Mouse (Mus musculus) monocyte, adult 5-6 weeks (primary cell): ENCODE results near the gene Pou2f2. TPM values are rescaled to one million over a fixed set of nuclear protein-coding genes. Genes with fewer than 3 reads are reported as not detected.

ENCODE experiments used
- ATAC-seq: fragments of 153-309, 156-312 bp; replicated peaks from 2 replicates; pipeline ENCODE4 v1.8.0; 2017; ENCODE audit warnings: mild to moderate bottlenecking; ENCODE audit not compliant: low TSS enrichment, insufficient number of reproducible peaks, severe bottlenecking, poor library complexity, low FRiP score
- total RNA-seq: library from RNA; stranded (forward); fragments of 200-1000, 200-491, 200-594 nt; gene quantifications from 3 replicates; pipeline ENCODE4 v1.2.3, GENCODE M21; 2017

Pou2f2 gene
- total RNA-seq, 1 experiment from 2014 or later: 38.0 TPM

- ATAC-seq: peak; percentile 82
Measured at GRCm38 (mm10) chr7:25120061-25120834, 59.3 kb downstream of the Pou2f2 start.

DNA sequence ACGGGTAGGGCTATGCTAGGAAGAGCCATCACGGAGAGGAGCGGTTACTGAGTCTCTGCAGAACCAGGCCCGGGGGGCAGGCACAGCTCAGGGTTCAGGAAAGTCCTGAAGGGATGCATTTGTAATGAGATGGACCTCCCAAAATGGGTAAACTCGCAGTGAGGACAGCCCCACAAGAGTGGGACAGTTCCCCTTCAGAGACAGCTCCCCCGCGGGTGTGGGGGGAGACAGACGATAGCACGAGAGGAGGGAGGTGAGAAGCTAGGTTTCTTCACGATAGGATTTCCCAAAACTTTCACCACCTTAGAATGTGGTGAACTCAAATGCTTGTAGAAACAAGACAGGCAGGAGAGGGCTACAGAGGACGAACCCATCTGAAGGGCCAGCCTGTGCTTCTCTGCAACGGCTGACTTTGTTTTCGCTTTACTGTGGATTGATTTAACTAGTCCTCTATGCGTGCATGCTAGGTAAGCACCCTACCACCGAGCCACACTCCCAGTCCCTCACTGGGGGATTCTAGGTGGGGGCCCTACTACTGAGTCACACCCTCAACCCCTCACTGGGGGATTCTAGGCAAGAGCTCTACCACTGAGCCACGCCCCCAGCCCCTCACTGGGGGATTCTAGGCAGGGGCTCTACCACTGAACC, 66.4 kb downstream of the Pou2f2 start:
- no peak for ATAC-seq

- no peak for ATAC-seq
Measured at GRCm38 (mm10) chr7:25112178-25112955, 67.2 kb downstream of the Pou2f2 start.

DNA sequence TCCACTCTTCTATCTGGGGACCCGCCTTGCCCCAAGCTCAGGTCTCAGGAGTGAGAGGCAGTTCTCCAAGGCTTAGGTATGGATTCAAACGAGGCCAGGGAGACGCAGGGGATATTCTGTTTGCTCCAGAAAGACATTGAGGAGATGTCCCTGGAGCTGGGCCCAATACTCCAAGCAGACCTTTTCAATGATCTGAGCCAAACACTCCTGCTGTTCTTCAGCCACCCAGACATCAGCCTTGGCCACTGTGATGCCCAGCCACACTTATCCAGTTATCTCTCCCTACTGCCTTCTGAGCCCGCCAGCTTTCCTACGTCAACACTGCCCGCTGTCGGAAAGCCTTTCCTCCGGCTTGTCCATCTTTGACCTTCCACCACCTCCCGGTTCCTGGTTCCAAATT, 69.2 kb downstream of the Pou2f2 start:
- no peak for ATAC-seq

- peak; percentile 59 for ATAC-seq
Measured at GRCm38 (mm10) chr7:25109355-25109754, 70.2 kb downstream of the Pou2f2 start.

GRCm38 (mm10) chr7:25106790-25107502, 72.6 kb downstream of the Pou2f2 start:
- ATAC-seq: peak; percentile 70

DNA sequence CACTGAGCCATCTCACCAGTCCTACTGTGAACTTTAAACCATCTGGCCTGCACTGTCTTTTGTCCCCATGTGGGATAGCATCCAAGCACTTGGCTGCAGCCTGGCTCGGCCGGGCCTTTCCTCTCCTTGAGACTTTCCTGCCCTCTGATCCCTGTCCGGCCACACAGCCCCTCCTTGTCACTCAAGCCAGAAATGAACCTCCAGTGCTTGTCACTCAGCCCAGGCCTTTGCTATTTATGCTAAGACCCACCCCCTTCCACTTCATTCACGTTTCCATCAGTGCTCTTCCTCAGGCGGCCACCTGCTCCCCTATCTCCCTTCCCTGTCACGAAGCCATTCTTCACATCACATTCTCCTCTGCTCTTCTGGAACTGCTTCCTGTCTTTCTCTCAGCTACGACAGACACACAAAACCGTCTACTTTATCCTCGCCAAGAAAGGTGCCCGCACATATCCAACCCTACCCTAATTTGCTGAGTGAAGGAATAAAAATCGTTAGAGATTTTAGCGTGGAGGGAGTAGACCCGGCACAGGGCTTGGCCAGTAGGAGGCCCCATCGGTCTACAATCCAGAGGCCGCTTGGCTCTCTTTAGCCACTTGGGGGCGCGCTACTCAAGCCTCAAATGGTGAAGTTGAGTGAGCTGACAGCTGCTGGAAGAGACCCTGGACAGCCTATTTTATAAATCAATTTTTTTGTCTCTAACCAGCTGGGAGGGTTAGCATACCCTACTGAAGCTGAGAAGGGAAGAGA, 73.9 kb downstream of the Pou2f2 start:
- peak; percentile 60 for ATAC-seq

GRCm38 (mm10) chr7:25099581-25099980, 79.9 kb downstream of the Pou2f2 start:
- no peak for ATAC-seq

- ATAC-seq: no peak
Measured at GRCm38 (mm10) chr7:25098169-25098568, 81.4 kb downstream of the Pou2f2 start.

GRCm38 (mm10) chr7:25089875-25090274, 89.7 kb downstream of the Pou2f2 start:
- ATAC-seq: no peak

DNA sequence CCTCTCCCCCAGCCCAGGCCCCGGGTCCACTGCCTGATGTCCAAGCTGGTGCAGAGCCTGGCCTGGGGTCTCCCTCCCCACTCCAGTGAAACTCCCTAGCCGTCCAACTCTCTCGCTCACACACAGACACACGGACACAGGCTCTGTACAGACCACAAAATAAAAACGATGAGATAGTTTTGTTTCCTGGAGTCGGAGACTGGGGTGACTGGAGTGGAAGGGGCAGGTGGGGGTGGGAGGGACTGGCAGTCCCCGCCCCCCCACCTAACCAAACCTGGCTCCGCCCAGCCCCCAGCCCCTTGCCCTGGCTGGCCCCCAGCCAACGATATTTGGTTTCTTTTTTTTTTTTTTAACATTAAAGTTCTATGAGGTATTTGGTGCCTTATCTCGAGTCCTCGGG, 90.6 kb downstream of the Pou2f2 start:
- no peak for ATAC-seq

DNA sequence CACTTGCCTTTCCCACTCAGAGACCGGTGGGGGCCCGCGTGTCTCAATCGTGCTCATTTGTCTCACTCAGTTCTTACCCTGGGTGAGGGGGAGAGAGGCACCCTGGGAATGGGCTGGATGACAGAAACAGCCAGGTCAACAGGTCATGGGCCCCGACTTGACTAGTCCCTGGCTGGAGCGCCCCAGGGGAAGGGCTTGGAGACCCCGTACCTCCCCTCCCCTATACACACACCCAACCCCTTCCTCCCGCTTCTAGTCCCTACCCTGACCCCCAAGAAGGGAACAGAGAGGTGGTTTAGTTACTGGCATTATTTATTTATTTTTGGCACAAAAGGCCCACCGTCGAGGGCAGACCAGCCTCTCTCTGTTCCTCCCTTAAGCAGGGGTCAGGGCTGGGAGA, 91.0 kb downstream of the Pou2f2 start:
- no peak for ATAC-seq

GRCm38 (mm10) chr7:25087972-25088371, 91.6 kb downstream of the Pou2f2 start:
- ATAC-seq: no peak

DNA sequence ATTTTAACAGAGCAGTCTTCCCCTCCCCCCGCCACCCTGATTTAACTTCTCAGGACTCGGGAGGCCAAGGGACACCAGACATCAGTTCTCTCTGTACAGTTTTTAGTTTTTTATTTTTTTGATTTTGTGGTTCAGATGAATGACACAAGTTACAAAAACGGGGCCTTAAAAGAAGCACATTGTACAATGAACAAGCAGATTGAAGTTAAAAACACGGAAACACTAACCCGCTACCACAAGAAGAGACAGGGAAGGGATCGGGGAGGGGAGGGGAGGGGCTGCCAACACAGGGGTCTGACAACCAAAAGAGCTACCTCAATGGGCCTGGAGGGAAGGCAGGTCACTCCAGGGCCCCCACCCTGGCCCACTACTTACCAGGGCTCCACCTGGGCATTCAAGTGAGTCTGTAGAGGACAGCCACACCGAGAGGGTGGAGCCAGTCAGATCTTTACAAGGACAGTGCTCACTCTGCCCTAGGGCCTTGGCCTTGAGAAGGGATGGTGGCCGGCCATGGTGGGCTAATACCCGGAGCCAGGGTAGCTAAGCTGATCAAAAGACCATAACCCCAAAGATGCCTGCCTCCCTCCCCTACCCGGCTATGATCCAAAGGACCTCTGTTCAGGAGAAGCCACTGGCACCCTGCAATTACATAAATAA, 92.1 kb downstream of the Pou2f2 start:
- 0 out of 2 replicates have a peak, but pooled peaks have one; percentile 14 for ATAC-seq

DNA sequence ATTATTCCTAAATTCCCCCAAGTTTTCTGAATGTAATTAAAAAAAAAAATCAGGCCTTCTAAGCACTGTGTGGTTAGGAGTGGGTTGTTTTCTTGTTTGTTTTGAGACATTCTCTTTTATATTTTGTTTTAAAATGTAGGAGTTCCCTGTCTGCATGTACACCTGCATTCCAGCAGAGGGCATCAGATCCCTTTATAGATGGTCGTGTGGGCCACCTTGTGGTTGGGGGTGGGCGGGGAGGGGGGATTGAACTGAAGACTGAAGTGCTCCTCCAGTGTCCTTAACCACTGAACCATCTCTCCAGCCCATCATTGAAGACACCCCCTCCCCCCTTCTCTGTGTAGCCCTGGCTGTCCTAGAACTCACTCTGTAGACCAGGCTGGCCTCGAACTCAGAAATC, 92.9 kb downstream of the Pou2f2 start:
- no peak for ATAC-seq

DNA sequence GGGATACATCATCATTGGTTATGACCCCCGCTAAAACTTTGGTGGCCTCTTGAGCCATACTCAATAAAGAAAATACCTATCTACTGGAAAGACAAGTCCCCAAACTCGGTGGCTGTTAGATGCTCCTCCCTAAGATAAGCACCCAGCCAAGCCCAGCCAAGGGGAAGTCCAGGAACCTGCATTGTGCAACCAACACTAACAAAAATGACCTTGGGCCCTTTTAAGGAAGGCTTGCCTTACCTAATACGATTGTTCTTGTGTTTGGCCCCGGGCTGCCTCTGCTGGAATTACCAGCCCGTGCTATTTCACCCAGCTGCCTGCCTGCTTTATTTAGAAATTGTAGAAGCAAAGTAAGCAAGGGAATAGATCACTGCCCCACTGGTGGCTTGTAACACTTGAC, 94.9 kb downstream of the Pou2f2 start:
- ATAC-seq: peak; percentile 40

- ATAC-seq: peak; percentile 51
Measured at GRCm38 (mm10) chr7:25082510-25082909, 97.0 kb downstream of the Pou2f2 start.

DNA sequence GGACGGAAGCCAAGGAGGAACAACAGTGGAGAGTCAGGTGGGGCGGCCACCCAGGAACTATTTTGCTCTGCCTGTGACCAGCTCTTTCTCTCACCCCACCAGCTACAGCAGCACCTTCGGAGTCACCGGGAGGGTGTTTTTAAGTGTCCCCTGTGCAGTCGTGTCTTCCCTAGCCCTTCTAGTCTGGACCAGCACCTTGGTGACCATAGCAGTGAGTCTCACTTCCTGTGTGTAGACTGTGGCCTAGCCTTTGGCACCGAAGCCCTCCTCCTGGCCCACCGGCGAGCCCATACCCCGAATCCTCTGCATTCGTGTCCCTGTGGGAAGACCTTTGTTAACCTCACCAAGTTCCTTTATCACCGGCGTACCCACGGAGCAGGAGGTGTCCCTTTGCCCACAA, 99.1 kb downstream of the Pou2f2 start:
- no peak for ATAC-seq
